ENCODE assay signal across 8 mouse cellular contexts in genomic region chr1:135146946-135147701, GRCm38 (mm10). TPM values are rescaled to one million over a fixed set of nuclear protein-coding genes. Genes with fewer than 3 reads are reported as not detected.
DNase-seq lines count a peak whose midpoint lies in the region; ATAC-seq and TF ChIP-seq lines count a peak whose summit lies in the region.

No protein-coding gene starts in this region.

- peak overlapping the region; percentile 75 for H3K4me2 ChIP-seq in lung, postnatal 0 days (replicated peaks; ENCODE audit: low read depth, low read length)

- peak overlapping the region; percentile 95 for H3K27ac ChIP-seq in hindbrain, embryonic 10.5 days
- peak overlapping the region; percentile 93 for H3K27ac ChIP-seq in lung, postnatal 0 days (ENCODE audit: low read length)
- H3K27ac ChIP-seq in thymus, adult 2 months (ENCODE audit: control insufficient read depth, insufficient read depth, low read length), result no peak overlapping the region

- peaks cover 26% of the 10 kb centered on the region for H3K4me1 ChIP-seq in hindbrain, embryonic 10.5 days (replicated peaks)
- H3K4me1 ChIP-seq in lung, postnatal 0 days (ENCODE audit: insufficient read depth, low read depth, low read length), result peaks cover 6% of the 10 kb centered on the region; the same call in 1 of the 2 replicates
- H3K4me1 ChIP-seq in thymus, adult 2 months (replicated peaks; ENCODE audit: control insufficient read depth, insufficient read depth, low read length), result peaks cover 28% of the 10 kb centered on the region

- no peak for TF ChIP-seq CTCF in lung, postnatal 0 days (IDR thresholded peaks at IDR 0.05)
- TF ChIP-seq CTCF in thymus, adult 2 months (IDR thresholded peaks at IDR 0.05; ENCODE audit: borderline replicate concordance, control insufficient read depth, extremely low read depth, insufficient read depth, low read length, poor library complexity), result no peak; the same call in 1 of the 2 replicates

- no peak; the same call in 1 of the 2 replicates for TF ChIP-seq POLR2A in thymus, adult 2 months (IDR thresholded peaks at IDR 0.05; ENCODE audit: control insufficient read depth, extremely low read depth, insufficient read depth, low read length, poor library complexity)

- peak overlapping the region; percentile 92 for H3K9ac ChIP-seq in lung, postnatal 0 days (replicated peaks; ENCODE audit: low read depth)

- no peak for TF ChIP-seq EP300 in lung, postnatal 0 days (IDR thresholded peaks at IDR 0.05)

- peak; percentile 88 for DNase-seq in MEL-GATA-1-ER (ENCODE audit: extremely low read depth, low read depth)
- peak; percentile 83 for DNase-seq in cerebellum, adult 9-10 months
- DNase-seq in frontal cortex, adult 2 months (ENCODE audit: extremely low spot score in 1 of 2, low spot score in 1 of 2), result peak; percentile 58 to 76
- DNase-seq in hindbrain, embryonic 10.5 days (ENCODE audit: low spot score), result peak; percentile 75
- DNase-seq in layer of hippocampus, adult 9-11 months, result peak; percentile 91
- DNase-seq in lung, postnatal 0 days (ENCODE audit: low spot score), result peak; percentile 88
- peak; percentile 85 for DNase-seq in ovary, adult 18-20 months (ENCODE audit: low spot score)
- peak; percentile 63 for DNase-seq in thymus, adult 2 months

- WGBS in hindbrain, embryonic 10.5 days, result under 1% methylated on average over 69 of the region's 69 CpGs
- under 1% methylated on average over 59 of the region's 69 CpGs for WGBS in lung, postnatal 0 days
- WGBS in thymus, adult 2 months, result under 1% methylated on average over 69 of the region's 69 CpGs

- H3K4me3 ChIP-seq in hindbrain, embryonic 10.5 days, result peak overlapping the region; percentile 97
- H3K4me3 ChIP-seq in lung, postnatal 0 days (ENCODE audit: low read depth, low read length), result peak overlapping the region; percentile 96
- peak overlapping the region; percentile 87 for H3K4me3 ChIP-seq in thymus, adult 2 months (ENCODE audit: control insufficient read depth, insufficient read depth, low read length)

- ATAC-seq in lung, postnatal 0 days, result peak; percentile 86

- H3K27me3 ChIP-seq in hindbrain, embryonic 10.5 days (ENCODE audit: insufficient read depth, poor library complexity, severe bottlenecking), result peaks cover 29% of the 10 kb centered on the region
- H3K27me3 ChIP-seq in lung, postnatal 0 days (replicated peaks; ENCODE audit: insufficient read depth, low read length), result no peaks in the 10 kb centered on the region
- H3K27me3 ChIP-seq in thymus, adult 2 months (ENCODE audit: control insufficient read depth, insufficient read depth, low read length), result no peaks in the 10 kb centered on the region

- no peaks in the 10 kb centered on the region for H3K9me3 ChIP-seq in hindbrain, embryonic 10.5 days
- H3K9me3 ChIP-seq in lung, postnatal 0 days (ENCODE audit: low read length), result no peaks in the 10 kb centered on the region

- peaks cover 10% of the 10 kb centered on the region for H3K36me3 ChIP-seq in hindbrain, embryonic 10.5 days
- peaks cover 4% of the 10 kb centered on the region; the same call in 1 of the 2 replicates for H3K36me3 ChIP-seq in lung, postnatal 0 days (ENCODE audit: insufficient read depth, low read length)
- peaks cover 29% of the 10 kb centered on the region for H3K36me3 ChIP-seq in thymus, adult 2 months (ENCODE audit: control insufficient read depth, insufficient read depth, low read length)

RNA-seq across cellular contexts. Expression of gene Arl8a, which starts 0.5 kb away (rescaled TPM):
- 337 and 341 TPM in 2 replicates for polyA plus RNA-seq in frontal cortex, adult 2 months (2012; rRNA removed)
- 61.1 and 95.3 TPM in 2 replicates for polyA plus RNA-seq in hindbrain, embryonic 10.5 days (2016; fragmentation: Nextera tagmentation; extraction: Ambion mirVana)
- 51.8 and 56.3 TPM in 2 replicates for polyA plus RNA-seq in lung, postnatal 0 days (2015; fragmentation: Nextera tagmentation; extraction: Ambion mirVana)
- 54.7 and 59.4 TPM in 2 replicates for polyA plus RNA-seq in thymus, adult 2 months (2012; rRNA removed)

RNA-seq across cellular contexts. Expression of gene Ptpn7, which starts 14.6 kb away (rescaled TPM):
- polyA plus RNA-seq in frontal cortex, adult 2 months (2012; rRNA removed), result 0.19 and 0.20 TPM in 2 replicates
- 1.7 and 2.7 TPM in 2 replicates for polyA plus RNA-seq in hindbrain, embryonic 10.5 days (2016; fragmentation: Nextera tagmentation; extraction: Ambion mirVana)
- polyA plus RNA-seq in lung, postnatal 0 days (2015; fragmentation: Nextera tagmentation; extraction: Ambion mirVana), result 2.9 and 3.0 TPM in 2 replicates
- polyA plus RNA-seq in thymus, adult 2 months (2012; rRNA removed), result 219 and 275 TPM in 2 replicates

RNA-seq across cellular contexts. Expression of gene Gpr37l1, which starts 20.4 kb away (rescaled TPM):
- 265 and 291 TPM in 2 replicates for polyA plus RNA-seq in frontal cortex, adult 2 months (2012; rRNA removed)
- polyA plus RNA-seq in hindbrain, embryonic 10.5 days (2016; fragmentation: Nextera tagmentation; extraction: Ambion mirVana), result not detected in 2 replicates
- polyA plus RNA-seq in lung, postnatal 0 days (2015; fragmentation: Nextera tagmentation; extraction: Ambion mirVana), result 0.06 and 0.19 TPM in 2 replicates
- 0.50 and 0.77 TPM in 2 replicates for polyA plus RNA-seq in thymus, adult 2 months (2012; rRNA removed)

RNA-seq across cellular contexts. Expression of gene Lgr6, which starts 42.0 kb away (rescaled TPM):
- 19.1 and 21.3 TPM in 2 replicates for polyA plus RNA-seq in frontal cortex, adult 2 months (2012; rRNA removed)
- polyA plus RNA-seq in hindbrain, embryonic 10.5 days (2016; fragmentation: Nextera tagmentation; extraction: Ambion mirVana), result 0.26 and 0.47 TPM in 2 replicates
- polyA plus RNA-seq in lung, postnatal 0 days (2015; fragmentation: Nextera tagmentation; extraction: Ambion mirVana), result 2.9 and 3.9 TPM in 2 replicates
- polyA plus RNA-seq in thymus, adult 2 months (2012; rRNA removed), result 1.3 and 1.5 TPM in 2 replicates

Comparison
In these comparisons a context has a peak if more than half of its experiments do, and no peak if none do; other contexts are left out.
1. RNA of gene Ptpn7, which starts 14.6 kb away (polyA plus RNA-seq): 219 to 275 TPM in thymus, adult 2 months; 2.9 to 3.0 TPM in lung, postnatal 0 days, 1.7 to 2.7 TPM in hindbrain, embryonic 10.5 days and 0.19 to 0.20 TPM in frontal cortex, adult 2 months; every median in the first group is over 10 times any median in the second.
2. RNA of gene Gpr37l1, which starts 20.4 kb away (polyA plus RNA-seq): 265 to 291 TPM in frontal cortex, adult 2 months; 0.50 to 0.77 TPM in thymus, adult 2 months, 0.06 to 0.19 TPM in lung, postnatal 0 days and not detected in hindbrain, embryonic 10.5 days; every median in the first group is over 100 times any median in the second.
3. Peak in every context shown above with its lines, with median percentiles within 50 percentile points of each other: DNase-seq and H3K4me3 ChIP-seq.